Mouse (Mus musculus): ENCODE measurements at regions not wholly inside any gene's neighbourhood (a gene's known extent, or its start where the extent isn't known, plus 50 kb on each side); places are given as distances from the start of the nearest gene placed in this dataset.
A peak's percentile ranks its signal among the peaks of the same experiment; 100 is the strongest.
"Not testable (repeated sequence)": the region's sequence is repeated elsewhere in the genome, so short reads cannot be mapped to it uniquely, and the experiment has no call there.

DNA sequence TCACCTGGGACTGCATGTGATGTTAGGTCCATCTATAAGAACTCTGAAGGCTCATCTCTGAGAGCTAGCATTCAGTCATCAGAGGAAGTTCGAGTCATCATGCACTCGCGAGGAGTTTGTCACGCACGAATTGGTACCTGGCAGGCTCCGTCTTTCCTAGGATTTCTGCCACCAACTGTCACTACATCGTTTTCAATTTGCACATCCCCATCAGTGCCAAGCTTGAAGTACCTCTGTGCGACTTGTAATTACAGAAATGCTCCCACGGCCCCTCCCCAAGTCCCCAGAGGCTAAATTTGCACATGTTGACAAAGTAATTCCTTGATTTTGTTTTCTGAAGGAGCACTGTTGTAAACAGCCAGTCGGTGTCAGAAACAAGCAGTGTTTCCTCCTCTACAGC is 372.2 kb upstream of the Id2 start:
- DNase-seq (ENCODE audit: low read depth, low spot score): no peak

DNA sequence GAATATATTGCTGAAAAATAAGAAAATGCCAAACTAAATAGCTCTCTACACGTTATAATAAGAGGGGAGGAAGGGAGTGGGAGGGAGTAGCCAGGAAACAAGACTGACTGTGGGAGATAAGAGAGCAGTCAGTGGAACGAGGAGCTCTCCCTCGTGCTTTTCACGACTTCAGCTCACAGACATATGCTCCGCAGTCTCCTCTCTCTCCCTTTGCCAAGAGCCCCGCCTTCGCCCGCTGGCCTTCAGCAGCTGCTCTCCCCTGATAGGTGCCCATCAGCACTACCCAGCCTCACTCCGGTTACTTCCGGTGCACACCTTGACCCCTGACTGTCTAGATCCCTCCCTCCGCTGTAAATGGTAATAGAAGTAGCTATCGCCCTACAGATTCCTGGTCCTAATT is 370.8 kb upstream of the Id2 start:
- DNase-seq (ENCODE audit: low read depth, low spot score): no peak

DNA sequence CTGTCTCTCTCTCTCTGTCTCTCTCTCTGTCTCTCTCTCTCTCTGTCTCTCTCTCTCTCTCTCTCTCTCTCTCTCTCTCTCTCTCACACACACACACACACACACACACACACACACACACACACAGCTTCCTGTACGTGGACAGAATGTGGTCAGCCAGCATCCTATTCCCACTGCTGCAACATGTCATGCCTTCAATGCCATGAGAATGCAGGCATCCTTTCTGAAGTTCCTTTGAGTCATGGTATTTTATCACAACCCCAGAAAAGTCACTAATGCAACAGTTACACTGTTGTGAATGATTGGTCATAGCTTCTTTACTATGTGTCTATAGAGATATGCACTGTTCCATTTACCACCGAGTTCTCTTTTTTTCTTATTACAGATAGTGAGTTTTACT is 365.8 kb upstream of the Id2 start:
- DNase-seq (ENCODE audit: low read depth, low spot score): not testable (repeated sequence)

DNA sequence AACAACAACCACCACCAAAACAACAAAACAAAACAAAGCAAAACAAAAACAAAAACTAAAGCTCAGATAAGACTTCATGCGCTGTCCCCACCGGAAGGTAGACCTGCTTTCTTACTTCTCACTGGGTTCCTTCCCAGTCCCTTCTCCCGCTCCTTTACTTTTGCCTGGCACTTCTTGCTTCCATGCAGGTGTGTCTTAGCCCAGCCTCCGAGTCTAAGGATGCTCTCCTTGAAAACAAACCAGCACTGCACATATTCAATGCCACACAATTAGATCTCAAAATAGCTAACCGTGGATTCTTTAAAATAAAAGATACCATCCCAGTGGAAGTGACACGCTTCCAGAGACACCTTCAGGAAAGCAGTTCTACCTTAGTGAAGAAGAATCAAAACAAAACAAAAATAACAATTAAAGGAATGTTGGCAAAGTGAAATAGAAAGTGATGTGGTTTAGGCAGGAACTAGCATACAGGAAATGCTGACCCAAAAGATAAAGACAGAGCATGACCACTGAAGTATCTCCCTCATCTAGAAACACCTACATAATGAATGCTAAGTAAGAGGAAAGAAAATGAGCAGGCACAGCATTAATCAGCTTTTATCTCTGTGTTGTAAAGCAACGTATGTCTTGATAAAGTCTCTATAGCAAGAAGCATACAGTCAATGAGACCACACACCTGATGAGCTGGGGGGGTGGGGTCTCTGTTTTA is 358.5 kb upstream of the Id2 start:
- DNase-seq (ENCODE audit: low read depth, low spot score): no peak

DNA sequence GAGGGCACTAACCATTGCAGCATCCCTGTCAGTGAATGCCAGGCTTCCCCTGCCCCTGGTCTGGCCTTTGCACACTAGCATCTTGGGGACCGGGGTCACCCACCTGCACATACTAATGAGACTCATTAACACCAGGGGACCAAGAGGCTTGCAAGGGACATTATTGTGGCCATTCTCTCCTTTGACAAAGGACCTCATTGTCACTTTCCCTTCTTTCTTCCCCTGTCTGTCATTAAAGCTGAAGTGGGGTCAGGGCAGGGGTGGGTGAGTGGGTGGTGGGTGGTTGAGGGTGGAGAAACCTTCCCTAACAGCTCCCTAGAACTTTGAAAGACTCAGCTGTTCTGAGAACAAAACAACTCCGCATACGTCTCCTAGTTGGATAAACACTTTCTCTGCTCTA is 356.4 kb upstream of the Id2 start:
- peak; percentile 10 for DNase-seq (ENCODE audit: low read depth, low spot score)

DNA sequence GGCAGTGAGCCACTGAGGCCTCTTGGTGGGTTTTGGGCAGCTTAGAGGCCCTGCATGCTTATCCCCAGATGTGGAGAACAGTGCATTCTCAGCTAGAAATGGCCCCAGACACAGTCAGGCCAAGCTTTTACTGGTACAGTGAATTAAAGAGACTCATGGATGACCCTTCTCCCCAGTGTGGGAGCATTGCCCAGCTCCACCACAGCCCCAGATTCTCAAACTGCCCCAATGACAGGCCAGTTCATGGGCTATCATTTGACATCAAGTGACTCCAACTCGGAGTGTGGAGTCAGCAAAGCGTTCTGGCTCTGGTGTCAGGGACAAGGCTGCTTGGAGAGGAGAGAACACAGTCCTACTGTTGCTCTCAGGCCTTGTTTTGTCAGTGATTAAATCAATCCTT is 354.2 kb upstream of the Id2 start:
- DNase-seq (ENCODE audit: low read depth, low spot score): no peak

DNA sequence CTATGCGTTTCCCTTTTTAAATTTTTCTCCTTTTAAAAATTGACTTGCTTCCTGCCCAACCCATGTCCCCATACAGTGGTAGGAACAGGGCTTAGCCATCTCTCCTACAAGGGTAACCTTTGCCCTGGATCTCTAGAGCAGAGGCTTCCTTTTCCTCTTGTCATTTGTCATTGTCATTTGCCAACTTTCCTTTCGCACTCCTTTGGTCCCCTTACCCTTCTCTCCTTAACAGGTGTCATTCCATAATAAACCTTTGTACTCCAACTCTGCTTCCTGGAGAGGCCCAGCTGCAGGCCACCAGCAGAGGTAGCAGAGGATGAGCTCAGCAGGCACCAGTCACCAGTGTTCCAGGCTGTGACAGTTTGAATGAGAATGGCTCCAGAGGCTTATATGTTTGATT is 347.4 kb upstream of the Id2 start:
- no peak for DNase-seq (ENCODE audit: low read depth, low spot score)

DNA sequence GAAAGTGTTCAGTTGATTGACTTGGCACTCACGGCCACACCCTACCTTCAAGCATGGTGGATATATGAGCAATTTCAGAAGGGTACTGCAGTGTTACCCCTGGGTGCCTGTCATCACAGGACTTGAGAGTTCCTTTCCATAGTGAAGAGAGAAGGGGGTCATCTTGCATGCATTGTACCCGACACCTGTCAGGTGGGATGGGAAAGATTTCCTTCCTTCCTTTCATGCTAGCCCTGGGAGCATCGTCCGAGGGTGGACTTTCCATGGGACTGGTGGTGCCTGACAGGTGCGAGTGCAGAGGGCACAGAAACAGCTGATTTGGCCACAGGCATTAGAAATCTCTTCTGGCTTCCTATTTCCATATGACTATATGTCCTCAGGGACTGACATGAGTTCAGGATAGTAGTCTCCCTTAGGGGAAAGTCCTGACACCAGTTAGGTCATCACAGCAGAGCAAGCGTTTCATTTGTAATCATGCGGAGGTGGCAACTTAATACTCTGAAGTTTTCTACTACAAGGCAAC is 342.1 kb upstream of the Id2 start:
- DNase-seq (ENCODE audit: low read depth, low spot score): no peak

DNA sequence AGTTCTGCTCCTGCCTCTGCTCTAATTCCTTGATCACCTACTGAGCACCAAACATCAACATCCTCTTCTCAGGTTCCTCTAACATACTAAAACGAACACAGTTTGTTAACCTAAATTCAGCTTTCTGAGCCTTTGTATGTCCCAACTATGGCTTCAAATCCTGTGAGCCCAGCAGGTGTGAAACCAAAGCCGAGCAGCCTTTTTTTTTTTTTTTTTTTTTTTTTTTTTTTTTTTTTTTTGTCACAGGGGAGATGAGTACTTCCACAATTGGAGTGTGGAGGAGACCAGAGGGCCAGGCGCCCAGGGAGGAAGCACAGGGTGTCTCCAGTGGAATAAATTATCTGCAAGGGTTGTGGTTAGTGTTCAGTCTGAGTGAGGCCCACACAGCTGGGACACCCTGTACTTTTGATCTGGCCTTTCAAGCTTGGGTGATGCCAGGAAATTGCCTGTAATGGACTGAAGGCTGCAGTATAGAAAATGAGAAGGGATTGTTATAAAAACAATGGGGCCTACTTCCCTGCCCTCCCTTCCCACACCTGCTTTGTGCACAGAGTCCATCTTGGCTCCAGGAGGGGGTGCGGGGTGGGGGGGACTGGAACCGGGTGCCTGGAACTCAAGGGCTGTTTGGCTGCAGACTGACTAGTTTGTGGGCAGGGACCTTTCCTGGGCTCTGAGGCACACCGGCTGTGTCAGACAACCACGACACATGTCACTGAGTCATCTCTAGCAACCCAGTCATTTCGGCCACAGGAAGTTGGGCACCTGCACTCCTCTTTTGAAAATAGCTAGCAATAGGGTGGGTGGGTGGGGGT is 341.5 kb upstream of the Id2 start:
- DNase-seq (ENCODE audit: low read depth, low spot score): no peak

DNA sequence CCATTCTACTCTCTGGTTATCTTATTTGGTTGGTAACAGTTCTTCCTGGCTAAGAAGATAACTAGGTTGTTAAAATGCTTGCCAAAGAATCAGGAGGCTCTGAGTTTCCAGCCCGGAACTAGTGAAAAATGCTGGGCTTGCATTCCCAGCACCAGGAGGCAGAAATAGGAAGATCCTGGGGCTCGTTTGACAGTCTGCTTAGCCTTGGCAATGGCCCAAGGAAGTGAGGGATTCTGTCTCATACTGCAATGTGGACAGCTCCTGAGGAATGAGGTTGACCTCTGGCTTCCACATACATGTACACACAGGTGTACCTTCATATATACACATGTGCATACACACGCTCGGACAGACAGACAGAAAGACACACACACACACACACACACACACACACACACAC is 340.6 kb upstream of the Id2 start:
- DNase-seq (ENCODE audit: low read depth, low spot score): no peak

DNA sequence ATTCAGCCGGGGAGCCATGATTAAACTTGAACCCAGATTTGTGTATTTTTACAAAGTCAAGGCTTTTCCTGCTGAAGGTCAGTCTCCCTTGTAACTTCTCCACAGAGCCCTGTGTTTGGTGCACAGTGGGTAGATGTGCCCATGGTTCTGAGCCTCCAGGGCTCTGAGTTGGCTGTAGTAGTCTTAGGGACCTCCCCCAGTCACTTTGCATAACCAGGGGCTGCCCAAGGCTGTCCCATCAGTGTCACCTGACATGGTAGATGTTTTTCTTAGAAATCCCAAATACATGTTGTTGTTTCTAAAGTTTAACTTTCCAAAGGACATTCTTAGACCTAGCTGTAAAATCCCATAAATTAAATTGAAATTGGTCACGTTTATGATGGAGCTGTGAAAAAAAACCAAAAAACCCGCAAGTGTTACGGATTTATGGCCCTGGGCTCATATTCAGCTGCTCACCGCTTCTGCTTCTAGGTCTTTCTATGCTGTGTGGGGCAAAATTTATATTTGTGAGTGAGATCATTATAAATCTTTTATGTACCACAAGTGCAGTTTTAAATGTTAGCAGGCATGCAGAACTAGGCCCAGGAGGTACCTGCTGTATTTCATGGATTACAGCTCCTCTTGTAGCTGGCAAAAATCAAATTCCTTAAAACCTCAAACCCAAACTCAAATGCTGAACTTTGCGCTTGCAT is 339.4 kb upstream of the Id2 start:
- DNase-seq (ENCODE audit: low read depth, low spot score): no peak

DNA sequence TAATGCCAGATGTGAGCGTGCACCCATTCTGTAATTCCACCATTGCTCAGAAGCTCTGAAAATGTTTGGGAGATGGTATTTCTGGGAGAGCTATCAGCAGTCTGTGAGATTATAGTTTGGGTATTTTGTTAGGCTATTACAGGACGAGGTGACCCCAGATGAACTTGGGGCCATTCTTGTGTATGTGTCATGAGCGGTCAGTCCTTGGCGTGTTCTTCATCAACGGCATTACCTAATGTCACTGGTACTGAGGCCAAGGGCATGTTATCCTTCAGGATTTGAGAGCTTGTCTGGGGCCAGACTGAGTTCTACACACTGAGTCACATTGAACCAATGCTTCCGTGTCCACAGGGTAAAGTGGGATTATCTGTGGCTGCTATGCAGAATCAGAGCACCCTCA is 335.9 kb upstream of the Id2 start:
- no peak for DNase-seq (ENCODE audit: low read depth, low spot score)

DNA sequence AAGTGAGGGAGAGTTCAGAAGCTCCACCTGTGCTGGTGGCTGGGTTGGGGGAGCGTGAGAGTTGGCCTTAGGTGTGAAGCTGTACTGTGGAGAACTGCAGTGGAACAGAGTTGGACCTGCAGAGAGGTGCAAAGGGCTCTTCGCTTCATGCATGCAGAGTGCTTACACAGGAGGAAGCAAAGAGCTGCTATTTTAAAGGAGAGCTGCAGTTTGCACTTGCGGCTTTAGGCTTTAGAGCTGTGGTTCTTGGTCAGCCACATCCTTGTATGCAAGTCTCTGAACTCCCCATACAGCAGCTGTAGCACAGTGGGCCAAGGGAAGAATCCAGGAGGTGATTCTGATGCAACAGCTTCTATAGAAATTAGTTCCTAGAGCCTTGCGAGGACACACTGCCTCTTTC is 334.0 kb upstream of the Id2 start:
- no peak for DNase-seq (ENCODE audit: low read depth, low spot score)

DNA sequence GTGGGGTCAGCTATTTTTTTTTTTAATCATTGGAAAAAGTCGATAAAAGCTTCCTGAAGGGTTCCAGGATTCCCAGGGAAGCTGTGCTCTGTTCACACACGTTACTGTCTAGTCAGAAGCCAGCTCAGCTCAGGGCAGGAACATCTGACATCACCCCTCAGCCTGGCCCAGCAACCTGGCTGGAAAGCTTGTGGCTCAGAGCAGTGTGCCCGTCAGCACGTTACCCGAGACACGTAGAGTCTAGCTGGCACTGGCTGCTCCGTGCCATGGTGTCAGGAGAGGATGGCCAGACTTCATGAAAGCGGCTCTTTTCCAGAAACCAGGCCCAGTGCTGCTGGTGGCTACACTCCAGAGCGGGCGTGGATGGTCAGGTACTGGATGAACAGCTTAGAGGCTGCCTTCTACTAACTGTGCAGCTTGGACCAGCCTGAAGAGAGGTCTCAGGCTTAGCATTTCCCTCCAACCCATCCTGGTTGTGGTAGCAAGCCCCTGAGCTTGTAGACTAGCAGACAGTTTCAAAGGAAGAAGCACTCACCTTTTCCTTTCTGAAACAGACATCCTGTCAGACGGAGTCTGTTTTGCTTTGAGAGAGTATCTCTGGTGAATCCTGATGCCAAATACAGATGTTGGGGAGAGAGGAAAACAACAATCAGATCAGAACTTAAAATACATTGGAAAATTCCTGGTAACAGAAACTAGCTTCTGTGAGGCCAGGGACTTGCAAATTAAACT is 331.1 kb upstream of the Id2 start:
- no peak for DNase-seq (ENCODE audit: low read depth, low spot score)

DNA sequence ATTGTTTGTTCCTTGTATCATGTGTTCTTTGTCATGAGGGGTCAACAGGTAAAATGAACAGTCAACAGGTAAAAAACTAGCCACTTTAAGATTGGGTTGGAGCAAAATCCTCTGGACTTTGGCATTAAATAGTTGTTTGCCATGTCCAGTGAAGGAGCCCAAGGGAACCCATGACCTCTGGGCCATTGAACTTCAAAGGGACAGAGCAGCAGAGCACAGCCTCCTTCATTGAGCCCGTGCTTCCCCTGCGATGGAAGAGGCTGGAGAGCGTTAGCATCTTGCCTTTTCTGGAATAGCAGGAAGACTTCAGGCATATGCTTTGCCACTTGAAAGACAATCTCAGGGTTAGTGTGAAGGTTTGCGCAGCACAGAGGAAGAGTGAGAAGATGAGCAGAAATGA is 320.4 kb upstream of the Id2 start:
- DNase-seq (ENCODE audit: low read depth, low spot score): no peak

DNA sequence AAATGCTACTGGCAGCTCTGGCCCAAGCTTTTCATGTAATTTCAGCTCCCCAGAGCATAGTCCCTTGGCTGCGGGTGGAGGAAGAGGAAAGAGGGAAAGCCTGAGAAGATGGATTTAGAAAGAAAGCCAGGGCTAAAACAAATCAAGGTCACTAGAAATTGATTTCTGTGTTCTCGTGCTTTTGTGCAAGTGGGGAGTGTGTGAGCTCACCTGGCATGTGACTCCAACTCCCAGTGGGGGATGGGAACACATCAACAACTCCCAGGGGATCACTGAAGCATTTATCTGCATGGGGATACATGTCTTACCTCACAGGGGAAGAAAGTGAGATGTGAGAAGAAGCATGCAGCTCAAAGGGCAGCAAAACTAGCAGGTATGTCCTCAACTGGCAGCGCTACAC is 319.6 kb upstream of the Id2 start:
- no peak for DNase-seq (ENCODE audit: low read depth, low spot score)

DNA sequence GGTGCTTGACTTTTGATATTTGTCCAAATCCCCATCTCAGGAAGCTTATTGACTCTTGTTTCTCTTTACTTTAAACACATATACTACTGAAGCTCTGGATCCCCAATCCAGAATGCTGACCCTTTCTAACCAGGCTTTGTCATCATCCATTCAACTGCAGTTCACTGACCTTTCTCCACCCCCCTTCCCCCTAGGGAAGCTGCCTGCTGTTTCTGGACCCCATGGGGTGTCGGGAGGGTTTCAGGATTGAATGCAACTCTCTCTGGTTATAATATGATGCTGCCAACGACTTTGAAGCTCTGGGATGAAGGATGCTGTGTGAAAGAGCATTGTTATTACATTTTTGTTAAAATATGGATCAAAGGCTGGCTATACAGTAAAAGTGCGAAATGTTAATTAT is 318.7 kb upstream of the Id2 start:
- DNase-seq (ENCODE audit: low read depth, low spot score): peak; percentile 41

DNA sequence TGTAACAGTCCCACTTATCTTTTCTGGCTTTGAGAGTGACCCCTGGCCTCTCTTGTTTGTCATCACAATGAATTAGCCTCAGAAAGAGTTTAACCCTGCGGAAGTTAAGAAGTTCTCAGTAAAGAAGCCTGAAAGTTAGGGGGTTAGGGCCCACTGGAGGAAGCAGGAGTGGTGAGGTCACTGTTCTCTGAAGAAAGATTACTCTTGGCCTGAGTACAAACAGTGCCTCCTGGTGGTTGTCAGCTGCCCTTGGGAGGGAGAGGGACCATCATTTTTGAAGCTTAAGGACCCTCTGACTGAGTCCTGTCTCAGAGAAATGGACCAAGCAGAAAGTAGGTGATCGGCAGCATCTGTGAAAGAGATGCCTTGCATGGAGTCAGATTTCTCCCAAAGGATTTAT is 318.3 kb upstream of the Id2 start:
- peak; percentile 66 for DNase-seq (ENCODE audit: low read depth, low spot score)

DNA sequence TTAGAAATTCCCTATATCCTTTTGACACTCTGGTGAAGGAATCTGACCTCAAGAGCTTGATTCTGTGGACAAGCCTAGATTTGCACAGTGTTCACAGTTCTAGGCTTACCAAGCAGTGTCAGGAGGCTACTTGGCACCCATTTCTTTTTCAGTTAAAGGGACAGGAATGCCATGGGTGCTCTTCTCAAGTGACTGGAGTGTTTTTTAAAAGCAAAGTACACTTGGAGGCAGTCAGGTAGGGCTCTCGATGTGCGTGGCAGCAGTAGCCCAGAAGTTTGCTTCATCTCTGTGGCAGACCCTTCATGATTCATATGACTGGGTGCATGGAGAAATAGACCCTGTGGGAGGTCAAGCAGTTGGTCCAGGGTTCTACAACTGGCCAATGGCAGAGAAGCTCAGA is 310.4 kb upstream of the Id2 start:
- DNase-seq (ENCODE audit: low read depth, low spot score): no peak

DNA sequence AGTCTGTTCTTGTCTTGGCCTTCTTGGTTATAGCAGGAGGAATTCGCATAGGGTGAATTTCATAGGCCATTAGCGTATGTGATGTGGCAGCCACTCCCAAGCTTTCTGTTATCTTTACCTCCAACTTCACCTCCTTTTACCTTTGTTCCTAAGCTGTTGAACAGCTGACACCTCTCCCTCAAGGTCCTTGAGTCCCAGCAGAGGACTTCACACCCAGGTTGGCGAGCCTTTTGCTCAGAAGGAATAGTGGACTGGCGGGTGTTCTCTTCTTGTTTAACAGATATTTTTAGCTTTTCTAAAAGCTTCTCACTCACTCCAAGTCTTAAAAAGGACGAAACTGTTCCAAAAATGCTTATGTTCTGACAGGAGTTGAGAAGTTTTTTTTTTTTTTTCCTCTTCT is 303.4 kb upstream of the Id2 start:
- no peak for DNase-seq (ENCODE audit: low read depth, low spot score)

DNA sequence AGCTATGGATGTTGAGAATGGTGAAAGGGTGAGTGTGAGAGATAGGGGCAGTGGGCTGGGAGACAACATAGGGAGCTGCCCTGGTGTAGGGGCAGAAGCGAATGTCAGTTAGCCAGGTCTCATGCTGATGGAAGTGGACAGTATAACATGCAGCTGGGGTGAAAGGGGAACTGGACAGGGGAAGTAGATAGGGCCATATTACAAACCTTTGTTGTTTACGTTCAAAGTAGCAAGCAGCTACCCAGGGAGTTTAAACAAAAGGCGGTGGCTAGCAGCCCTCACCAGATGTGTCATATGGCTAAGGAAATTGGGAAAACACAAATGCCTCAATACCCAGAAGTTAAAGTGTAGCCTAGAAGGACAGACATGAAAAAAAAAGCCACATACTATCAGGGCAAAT is 301.8 kb upstream of the Id2 start:
- no peak for DNase-seq (ENCODE audit: low read depth, low spot score)

DNA sequence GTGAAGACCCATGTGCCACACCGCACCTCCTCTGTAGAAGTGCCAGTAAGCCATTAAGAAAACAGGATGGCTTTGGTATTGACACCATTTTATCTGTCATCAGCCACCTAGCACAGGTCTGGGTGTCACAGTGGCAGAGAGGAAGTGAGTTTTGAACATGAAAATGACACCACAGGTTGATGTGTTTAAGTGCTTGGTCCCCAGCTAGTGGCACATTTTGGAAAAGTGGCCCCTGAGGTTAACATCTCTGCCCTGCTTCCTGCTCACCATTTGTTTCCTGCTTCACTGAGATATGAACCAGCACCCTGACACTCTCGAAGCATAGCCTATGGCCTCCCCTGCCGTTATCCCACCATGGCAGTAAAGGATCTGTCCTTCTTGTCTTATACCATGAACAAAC is 297.4 kb upstream of the Id2 start:
- DNase-seq (ENCODE audit: low read depth, low spot score): no peak

All from mesoderm, embryonic 11.5 days (tissue).